Mouse (Mus musculus) liver, embryonic 14.5 days (tissue): Measurements from ENCODE around the gene Ccdc86. TPM values are rescaled to one million over a fixed set of nuclear protein-coding genes. Genes with fewer than 3 reads are reported as not detected.

Experiments
- ATAC-seq: fragments of 200-750 bp; cut with Nextera tagmentation; 2 replicates; pipeline ENCODE4 v1.8.0; 2017; ENCODE audit warnings: moderate number of reproducible peaks, mild to moderate bottlenecking, moderate library complexity; ENCODE audit not compliant: insufficient read depth
- DNase-seq, 3 experiments: peaks; one replicate each; pipeline ENCODE4 v3.0.0-alpha.2; 2012 to 2013; ENCODE audit warnings: low read depth in 3 of 3, low spot score in 3 of 3
- H3K27ac ChIP-seq: fragments of 300-500 bp; sonication (generic); 2 replicates; pipeline ENCODE4 v1.5.1; 2014; ENCODE audit warnings: moderate library complexity, mild to moderate bottlenecking, control low read depth, inconsistent platforms
- H3K27me3 ChIP-seq: fragments of 300-500 bp; sonication (generic); 2 replicates; pipeline ENCODE4 v1.6.1; 2014; ENCODE audit warnings: mild to moderate bottlenecking, low read length, moderate library complexity; ENCODE audit not compliant: control insufficient read depth, insufficient read depth
- H3K36me3 ChIP-seq: fragments of 300-500 bp; sonication (generic); replicated peaks from 2 replicates; pipeline ENCODE4 v1.6.1; 2014; ENCODE audit warnings: low read depth; ENCODE audit not compliant: control insufficient read depth, insufficient read depth
- H3K4me1 ChIP-seq, 2 experiments: fragments of 200-500 bp in 1 of 2; fragments of 300-500 bp in 1 of 2; sonication (generic) in 1 of 2; replicated peaks; 2 replicates each; pipeline ENCODE4 v1.6.1; 2012 to 2014; ENCODE audit warnings: antibody characterized with exemption in 1 of 2, inconsistent platforms in 1 of 2, low read length in 1 of 2; ENCODE audit not compliant: control insufficient read depth in 2 of 2, insufficient read depth in 2 of 2
- H3K4me2 ChIP-seq: fragments of 300-500 bp; sonication (generic); 2 replicates; pipeline ENCODE4 v1.6.1; 2014; ENCODE audit warnings: low read depth, mild to moderate bottlenecking, control low read depth, moderate library complexity
- H3K4me3 ChIP-seq, 2 experiments: fragments of 200-500 bp in 1 of 2; fragments of 300-500 bp in 1 of 2; sonication (generic) in 1 of 2; 2 replicates each; pipeline ENCODE4 v1.5.1; 2012 to 2014; ENCODE audit warnings: low read depth in 2 of 2, low read length in 2 of 2, mild to moderate bottlenecking in 2 of 2, control low read depth in 1 of 2, inconsistent platforms in 1 of 2, moderate library complexity in 1 of 2; ENCODE audit not compliant: insufficient read depth in 1 of 2
- H3K9ac ChIP-seq: fragments of 300-500 bp; sonication (generic); replicated peaks from 2 replicates; pipeline ENCODE4 v1.6.1; 2014; ENCODE audit warnings: mild to moderate bottlenecking, control low read depth, moderate library complexity
- H3K9me3 ChIP-seq: fragments of 300-500 bp; sonication (generic); 2 replicates; pipeline ENCODE4 v1.6.1; 2016; ENCODE audit warnings: low read length, mixed read lengths; ENCODE audit not compliant: control insufficient read depth
- CTCF ChIP-seq: IDR thresholded peaks from 2 replicates; pipeline ENCODE4 v1.5.1; 2016; ENCODE audit warnings: antibody characterized with exemption, low read depth, control low read depth
- EP300 ChIP-seq: IDR thresholded peaks from 2 replicates; pipeline ENCODE4 v1.6.1; 2016; ENCODE audit warnings: antibody characterized with exemption, low read depth
- WGBS: fragments of 180-500 bp; shearing (Covaris S2); extraction: QIAGEN DNeasy Blood & Tissue Kit; methylation state at CpG from one replicate; pipeline ENCODE4 v1.1.7; 2014; ENCODE audit not compliant: insufficient replicate concordance; 5-methylcytosine and 5-hydroxymethylcytosine counted together
- polyA plus RNA-seq, 2 experiments: library from polyadenylated mRNA; depleted of rRNA in 1 of 2; stranded (reverse) in 1 of 2; unstranded in 1 of 2; fragments of >200 nt; fragmentation: Nextera tagmentation in 1 of 2; extraction: Ambion mirVana in 1 of 2; gene quantifications; 2 replicates each; pipeline versions ENCODE4 v1.2.1 to v1.2.3; 2012 to 2014

The Ccdc86 gene
- polyA plus RNA-seq (2012; rRNA removed), result 3.3 and 4.9 TPM in 2 replicates
- polyA plus RNA-seq (2014; fragmentation: Nextera tagmentation; extraction: Ambion mirVana), result 9.9 and 10.6 TPM in 2 replicates

DNA sequence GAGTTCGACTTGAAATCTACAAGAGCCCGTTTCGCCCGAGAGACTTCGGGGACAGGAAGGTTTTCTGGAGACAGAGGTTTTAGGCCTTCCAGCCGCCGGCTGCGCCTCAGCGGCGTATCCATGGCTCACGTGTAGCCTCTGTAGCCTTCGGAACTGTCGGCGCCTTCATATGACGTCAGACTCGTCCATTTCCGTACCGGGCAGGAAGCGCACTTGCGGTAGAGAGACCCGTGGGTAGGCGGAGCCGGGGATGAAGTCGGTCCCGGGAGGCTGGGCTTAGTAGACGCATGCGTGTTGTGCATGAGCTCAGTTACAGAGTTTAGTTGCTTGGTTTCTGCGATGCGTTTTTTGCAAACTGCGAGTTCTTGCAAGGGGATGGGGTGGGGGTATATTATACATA is at the start of gene Ccdc86:
TSS of gene Ccdc86 (minus strand) at position 155 of the 400 bp plus-strand sequence.
- peak within 1 kb of the TSS; percentile 40 for H3K27ac ChIP-seq
- TF ChIP-seq EP300 (no peak), CTCF (no peak)
- WGBS, result under 1% methylated on average over 30 of the region's 30 CpGs

GRCm38 (mm10) chr19:10993150-10993549 is 44.1 kb upstream of the Ccdc86 start, which contains the start of gene Ms4a15:
TSS of gene Ms4a15 (minus strand) at chr19:10993250.
- Histone ChIP-seq H3K4me1 (no peaks in the 10 kb centered on the region), H3K4me3 (no peak within 1 kb of the TSS), H3K27me3 (no peaks in the 10 kb centered on the region), H3K36me3 (no peaks in the 10 kb centered on the region), H3K4me2 (no peak within 1 kb of the TSS), H3K27ac (no peak within 1 kb of the TSS), H3K9ac (no peak within 1 kb of the TSS), H3K9me3 (no peaks in the 10 kb centered on the region)
- no peak for TF ChIP-seq EP300
- no peak for TF ChIP-seq CTCF
- ATAC-seq (no peak), DNase-seq (no peak)
- 70% methylated on average over 7 of the region's 7 CpGs for WGBS

More for the DNA sequence above, at the start of gene Ccdc86:
- Histone ChIP-seq H3K4me2 (peak within 1 kb of the TSS; percentile 85), H3K27me3 (no peaks in the 10 kb centered on the region), H3K36me3 (peaks cover 8% of the 10 kb centered on the region), H3K9me3 (no peaks in the 10 kb centered on the region), H3K4me3 (peak within 1 kb of the TSS; percentile 75 to 79), H3K4me1 (peaks cover 4 to 17% of the 10 kb centered on the region in 2 experiments; a peak in 2 of 4 replicates), H3K9ac (peak within 1 kb of the TSS; percentile 83)
- ATAC-seq (peak; percentile 97), DNase-seq (peak; percentile 96 to 98 (median 98))

GRCm38 (mm10) chr19:10991911-10992310 is 42.8 kb upstream of the Ccdc86 start:
- ATAC-seq (no peak), DNase-seq (no peak)
- no peaks in the 10 kb centered on the region for H3K9me3 ChIP-seq
- no peak overlapping the region for H3K9ac ChIP-seq
- TF ChIP-seq EP300, result no peak
- TF ChIP-seq CTCF, result no peak
- no peak overlapping the region for H3K4me3 ChIP-seq
- H3K4me2 ChIP-seq, result no peak overlapping the region
- no peaks in the 10 kb centered on the region for H3K4me1 ChIP-seq
- H3K36me3 ChIP-seq, result no peaks in the 10 kb centered on the region
- no peak overlapping the region for H3K27ac ChIP-seq
- no peaks in the 10 kb centered on the region for H3K27me3 ChIP-seq

- no peaks in the 10 kb centered on the region for H3K4me1 ChIP-seq
- H3K27ac ChIP-seq, result no peak overlapping the region
- no peak for ATAC-seq
- H3K4me2 ChIP-seq, result no peak overlapping the region
- no peak overlapping the region for H3K4me3 ChIP-seq
- TF ChIP-seq CTCF, result no peak
- TF ChIP-seq EP300, result no peak
- H3K9me3 ChIP-seq, result no peaks in the 10 kb centered on the region
- no peaks in the 10 kb centered on the region for H3K27me3 ChIP-seq
- H3K36me3 ChIP-seq, result no peaks in the 10 kb centered on the region
- no peak overlapping the region for H3K9ac ChIP-seq
- no peak for DNase-seq
- 44% methylated on average over 1 of the region's 1 CpGs for WGBS
These were observed 41.7 kb upstream of the Ccdc86 start for GRCm38 (mm10) chr19:10990751-10991150.

DNA sequence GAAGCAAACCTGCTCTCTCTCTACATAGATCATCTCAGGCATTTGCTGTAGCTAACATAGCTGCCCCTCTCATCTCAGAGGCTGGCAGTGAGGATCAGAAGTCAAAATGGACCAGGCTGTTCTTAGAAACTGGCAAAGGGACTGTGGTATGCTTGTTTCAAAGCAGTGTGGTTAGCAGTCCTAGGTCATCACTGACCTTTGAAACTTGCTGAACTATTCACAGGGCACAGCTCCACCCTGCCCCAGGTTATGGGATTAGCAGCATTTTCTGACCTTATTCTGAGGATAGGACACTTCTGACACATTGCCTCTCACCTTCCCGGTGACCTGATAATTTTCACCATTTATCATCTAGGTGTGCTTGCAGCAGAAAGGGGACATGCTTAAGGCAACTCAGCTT is 39.5 kb upstream of the Ccdc86 start:
- H3K27me3 ChIP-seq, result no peaks in the 10 kb centered on the region
- DNase-seq (no peak), ATAC-seq (no peak)
- WGBS, result 56% methylated on average over 1 of the region's 1 CpGs
- no peak for TF ChIP-seq EP300
- no peak for TF ChIP-seq CTCF
- H3K4me2 ChIP-seq, result no peak overlapping the region
- H3K4me1 ChIP-seq, result no peaks in the 10 kb centered on the region
- H3K27ac ChIP-seq, result no peak overlapping the region
- H3K9ac ChIP-seq, result no peak overlapping the region
- no peak overlapping the region for H3K4me3 ChIP-seq
- no peaks in the 10 kb centered on the region for H3K36me3 ChIP-seq
- H3K9me3 ChIP-seq, result no peaks in the 10 kb centered on the region
